Mouse (Mus musculus): ENCODE data around the gene Ovol3.
"Not testable (repeated sequence)": the region's sequence is repeated elsewhere in the genome, so short reads cannot be mapped to it uniquely, and the experiment has no call there.

The Ovol3 gene

GRCm38 (mm10) chr7:30235625-30236024, at the start of gene Ovol3:
TSS of gene Ovol3 (minus strand) at chr7:30235725.
- no peak for DNase-seq

- DNase-seq: no peak
Measured at GRCm38 (mm10) chr7:30282740-30283139, 47.2 kb upstream of the Ovol3 start.

- DNase-seq: no peak
Measured at GRCm38 (mm10) chr7:30281522-30281921, 46.0 kb upstream of the Ovol3 start.

GRCm38 (mm10) chr7:30280670-30281138, 45.2 kb upstream of the Ovol3 start:
- peak; percentile 78 for DNase-seq

- DNase-seq: peak; percentile 92
Measured at GRCm38 (mm10) chr7:30279951-30280669, 44.6 kb upstream of the Ovol3 start, which contains the start of the genes Thap8 and Wdr62. TSS of gene Thap8 (plus strand) at chr7:30280094. TSS of gene Wdr62 (minus strand) at chr7:30280419.

GRCm38 (mm10) chr7:30279536-30279935, 44.0 kb upstream of the Ovol3 start:
- no peak for DNase-seq

- no peak for DNase-seq
Measured at GRCm38 (mm10) chr7:30278911-30279310, 43.4 kb upstream of the Ovol3 start.

GRCm38 (mm10) chr7:30274383-30274782, 38.9 kb upstream of the Ovol3 start:
- no peak for DNase-seq

GRCm38 (mm10) chr7:30269641-30270040, 34.1 kb upstream of the Ovol3 start:
- DNase-seq: no peak

GRCm38 (mm10) chr7:30266780-30267179, 31.3 kb upstream of the Ovol3 start:
- no peak for DNase-seq

- DNase-seq: no peak
Measured at GRCm38 (mm10) chr7:30265935-30266334, 30.4 kb upstream of the Ovol3 start.

GRCm38 (mm10) chr7:30265531-30265930, 30.0 kb upstream of the Ovol3 start:
- no peak for DNase-seq

GRCm38 (mm10) chr7:30265041-30265440, 29.5 kb upstream of the Ovol3 start:
- no peak for DNase-seq

- no peak for DNase-seq
Measured at GRCm38 (mm10) chr7:30251956-30252954, 16.7 kb upstream of the Ovol3 start.

- DNase-seq: not testable (repeated sequence)
Measured at GRCm38 (mm10) chr7:30237374-30237773, 1.8 kb upstream of the Ovol3 start.

- no peak for DNase-seq
Measured at GRCm38 (mm10) chr7:30235091-30235490, 434 bp downstream of the Ovol3 start.

GRCm38 (mm10) chr7:30234276-30234858, 1.2 kb downstream of the Ovol3 start:
- DNase-seq: no peak

- DNase-seq: peak; percentile 32
Measured at GRCm38 (mm10) chr7:30233387-30233786, 2.1 kb downstream of the Ovol3 start.

GRCm38 (mm10) chr7:30232631-30233148, 2.8 kb downstream of the Ovol3 start:
- DNase-seq: peak; percentile 81

GRCm38 (mm10) chr7:30231669-30232454, 3.7 kb downstream of the Ovol3 start, which contains the start of the genes Polr2i and Tbcb:
TSS of gene Polr2i (plus strand) at chr7:30231948.
TSS of gene Tbcb (minus strand) at chr7:30232272.
- peak; percentile 98 for DNase-seq

GRCm38 (mm10) chr7:30231328-30231668, 4.2 kb downstream of the Ovol3 start:
- no peak for DNase-seq

- DNase-seq: no peak
Measured at GRCm38 (mm10) chr7:30224206-30224605, 11.3 kb downstream of the Ovol3 start.
